Mouse (Mus musculus): ENCODE data around the gene Map4k3.

The Map4k3 gene

GRCm38 (mm10) chr17:80683821-80684576 is 44.3 kb downstream of the Map4k3 start:
- DNase-seq (ENCODE audit: low read depth, low spot score) = no peak

- no peak for DNase-seq (ENCODE audit: low read depth, low spot score)
Observed at GRCm38 (mm10) chr17:80683041-80683440, 45.2 kb downstream of the Map4k3 start.

- no peak for DNase-seq (ENCODE audit: low read depth, low spot score)
Observed at GRCm38 (mm10) chr17:80678190-80678589, 50.1 kb downstream of the Map4k3 start.

GRCm38 (mm10) chr17:80676859-80677535 is 51.3 kb downstream of the Map4k3 start:
- DNase-seq (ENCODE audit: low read depth, low spot score) = no peak

- DNase-seq (ENCODE audit: low read depth, low spot score) = no peak
Observed at GRCm38 (mm10) chr17:80676211-80676610, 52.1 kb downstream of the Map4k3 start.

- DNase-seq (ENCODE audit: low read depth, low spot score) = no peak
Observed at GRCm38 (mm10) chr17:80670395-80670794, 57.9 kb downstream of the Map4k3 start.

GRCm38 (mm10) chr17:80663623-80664022 is 64.7 kb downstream of the Map4k3 start:
- no peak for DNase-seq (ENCODE audit: low read depth, low spot score)

GRCm38 (mm10) chr17:80662836-80663620 is 65.3 kb downstream of the Map4k3 start:
- DNase-seq (ENCODE audit: low read depth, low spot score) = no peak

GRCm38 (mm10) chr17:80661896-80662295 is 66.4 kb downstream of the Map4k3 start:
- DNase-seq (ENCODE audit: low read depth, low spot score) = no peak

GRCm38 (mm10) chr17:80660707-80661380 is 67.4 kb downstream of the Map4k3 start:
- no peak for DNase-seq (ENCODE audit: low read depth, low spot score)

- DNase-seq (ENCODE audit: low read depth, low spot score) = no peak
Observed at GRCm38 (mm10) chr17:80660234-80660633, 68.1 kb downstream of the Map4k3 start.

- DNase-seq (ENCODE audit: low read depth, low spot score) = no peak
Observed at GRCm38 (mm10) chr17:80659821-80660220, 68.5 kb downstream of the Map4k3 start.

- DNase-seq (ENCODE audit: low read depth, low spot score) = no peak
Observed at GRCm38 (mm10) chr17:80654323-80654722, 74.0 kb downstream of the Map4k3 start.

- DNase-seq (ENCODE audit: low read depth, low spot score) = no peak
Observed at GRCm38 (mm10) chr17:80652740-80653139, 75.5 kb downstream of the Map4k3 start.

GRCm38 (mm10) chr17:80646843-80647242 is 81.4 kb downstream of the Map4k3 start:
- no peak for DNase-seq (ENCODE audit: low read depth, low spot score)

- DNase-seq (ENCODE audit: low read depth, low spot score) = no peak
Observed at GRCm38 (mm10) chr17:80646131-80646530, 82.2 kb downstream of the Map4k3 start.

GRCm38 (mm10) chr17:80645694-80646034 is 82.6 kb downstream of the Map4k3 start:
- DNase-seq (ENCODE audit: low read depth, low spot score) = no peak

- DNase-seq (ENCODE audit: low read depth, low spot score) = no peak
Observed at GRCm38 (mm10) chr17:80644983-80645693, 83.1 kb downstream of the Map4k3 start.

GRCm38 (mm10) chr17:80644567-80644966 is 83.7 kb downstream of the Map4k3 start:
- no peak for DNase-seq (ENCODE audit: low read depth, low spot score)

GRCm38 (mm10) chr17:80638121-80638520 is 90.2 kb downstream of the Map4k3 start:
- DNase-seq (ENCODE audit: low read depth, low spot score) = no peak

- DNase-seq (ENCODE audit: low read depth, low spot score) = no peak
Observed at GRCm38 (mm10) chr17:80635794-80636193, 92.5 kb downstream of the Map4k3 start.

All from telencephalon, adult 2 months (tissue).